In genomic region chr9:42241021-42241420, GRCm38 (mm10) we compare ENCODE assay signal across 12 mouse cellular contexts. TPM values are rescaled to one million over a fixed set of nuclear protein-coding genes. Genes with fewer than 3 reads are reported as not detected.
DNase-seq lines count a peak whose midpoint lies in the region; ATAC-seq and TF ChIP-seq lines count a peak whose summit lies in the region.
"Had no signal": no experiment of that assay in that cellular context is flagged by ENCODE, and none has a peak within 500 bp of the region (broad histone marks: within the 10 kb centered on the region; RNA-seq: fewer than 3 reads in every experiment).

No protein-coding gene starts in this region.

- H3K9ac ChIP-seq in kidney, postnatal 0 days (ENCODE audit: low read depth, low read length) = no peak overlapping the region
- H3K9ac ChIP-seq in hindbrain, embryonic 14.5 days = peak overlapping the region; percentile 11; the same call in 1 of the 2 replicates
- no peak overlapping the region for H3K9ac ChIP-seq in neural tube, embryonic 12.5 days
- H3K9ac ChIP-seq: intestine, embryonic 15.5 days; limb, embryonic 15.5 days had no signal

- peak overlapping the region; percentile 52; the same call in 1 of the 2 replicates for H3K4me2 ChIP-seq in kidney, postnatal 0 days (ENCODE audit: low read length)
- peak overlapping the region; percentile 11 for H3K4me2 ChIP-seq in hindbrain, embryonic 14.5 days (replicated peaks)
- no peak overlapping the region for H3K4me2 ChIP-seq in neural tube, embryonic 12.5 days (replicated peaks)

- no peak for DNase-seq in kidney, postnatal 0 days (ENCODE audit: low spot score)
- no peak for DNase-seq in kidney, postnatal 14 days
- DNase-seq in cerebellum, postnatal 36 days = peak; percentile 38 to 51
- DNase-seq in hindbrain, embryonic 14.5 days (ENCODE audit: low spot score) = no peak
- no peak for DNase-seq in testis, postnatal 10 days (ENCODE audit: low spot score)
- no peak for DNase-seq in spleen, postnatal 14 days (ENCODE audit: low spot score in 2 of 2)
- DNase-seq in right cerebral cortex, postnatal 14 days = no peak

- H3K9me3 ChIP-seq in kidney, postnatal 0 days (replicated peaks; ENCODE audit: low read length) = no peaks in the 10 kb centered on the region
- H3K9me3 ChIP-seq in hindbrain, embryonic 14.5 days (ENCODE audit: control insufficient read depth, low read length) = no peaks in the 10 kb centered on the region
- 0 out of 2 replicates have a peak, but pooled peaks cover 4% of the 10 kb centered on the region for H3K9me3 ChIP-seq in neural tube, embryonic 12.5 days
- H3K9me3 ChIP-seq: heart, embryonic 10.5 days; intestine, embryonic 15.5 days; limb, embryonic 15.5 days had no signal

- H3K27me3 ChIP-seq in kidney, postnatal 0 days (ENCODE audit: insufficient read depth, low read length) = no peaks in the 10 kb centered on the region
- H3K27me3 ChIP-seq in hindbrain, embryonic 14.5 days (ENCODE audit: control insufficient read depth, insufficient read depth, low read length) = no peaks in the 10 kb centered on the region
- H3K27me3 ChIP-seq in neural tube, embryonic 12.5 days (replicated peaks) = no peaks in the 10 kb centered on the region
- H3K27me3 ChIP-seq: intestine, embryonic 15.5 days; limb, embryonic 15.5 days had no signal

- no peak overlapping the region for H3K4me3 ChIP-seq in kidney, postnatal 0 days (replicated peaks; ENCODE audit: low read depth, low read length)
- no peak overlapping the region for H3K4me3 ChIP-seq in hindbrain, embryonic 14.5 days (replicated peaks; ENCODE audit: low read length)
- H3K4me3 ChIP-seq in neural tube, embryonic 12.5 days = no peak overlapping the region
- H3K4me3 ChIP-seq: heart, embryonic 10.5 days; intestine, embryonic 15.5 days; limb, embryonic 15.5 days had no signal

- WGBS in kidney, postnatal 0 days = 67% methylated on average over 3 of the region's 3 CpGs
- WGBS in hindbrain, embryonic 14.5 days = 44% methylated on average over 3 of the region's 3 CpGs
- 59% methylated on average over 3 of the region's 3 CpGs for WGBS in neural tube, embryonic 12.5 days

- H3K4me1 ChIP-seq in kidney, postnatal 0 days (replicated peaks; ENCODE audit: insufficient read depth, low read length) = no peaks in the 10 kb centered on the region
- H3K4me1 ChIP-seq in hindbrain, embryonic 14.5 days (replicated peaks; ENCODE audit: control insufficient read depth, insufficient read depth, low read length) = peaks cover 11% of the 10 kb centered on the region
- peaks cover 13% of the 10 kb centered on the region; the same call in 1 of the 2 replicates for H3K4me1 ChIP-seq in neural tube, embryonic 12.5 days
- H3K4me1 ChIP-seq: heart, embryonic 10.5 days had no signal

- no peaks in the 10 kb centered on the region for H3K36me3 ChIP-seq in kidney, postnatal 0 days (ENCODE audit: insufficient read depth, low read length)
- no peaks in the 10 kb centered on the region for H3K36me3 ChIP-seq in hindbrain, embryonic 14.5 days (replicated peaks; ENCODE audit: control insufficient read depth, insufficient read depth)
- H3K36me3 ChIP-seq in neural tube, embryonic 12.5 days = no peaks in the 10 kb centered on the region
- H3K36me3 ChIP-seq: heart, embryonic 10.5 days; intestine, embryonic 15.5 days; limb, embryonic 15.5 days had no signal

- H3K27ac ChIP-seq in kidney, postnatal 0 days = no peak overlapping the region
- peak overlapping the region; percentile 70 for H3K27ac ChIP-seq in hindbrain, embryonic 14.5 days
- no peak overlapping the region for H3K27ac ChIP-seq in neural tube, embryonic 12.5 days
- H3K27ac ChIP-seq: heart, embryonic 10.5 days; intestine, embryonic 15.5 days; limb, embryonic 15.5 days; macrophage had no signal

- TF ChIP-seq CTCF in kidney, postnatal 0 days (IDR thresholded peaks at IDR 0.05; ENCODE audit: low read depth) = no peak

- no peak for ATAC-seq in kidney, postnatal 0 days (replicated peaks; ENCODE audit: low FRiP score, low read depth)
- peak; percentile 78 for ATAC-seq in hindbrain, embryonic 14.5 days (ENCODE audit: low FRiP score)
- ATAC-seq in neural tube, embryonic 12.5 days (ENCODE audit: low FRiP score, low read depth) = peak; percentile 81

RNA-seq across cellular contexts. Expression of gene Sc5d, which starts 23.0 kb away (rescaled TPM):
- 36.0 and 40.8 TPM in 2 replicates for polyA plus RNA-seq in kidney, postnatal 0 days (2015; fragmentation: Nextera tagmentation; extraction: Ambion mirVana)
- polyA plus RNA-seq in hindbrain, embryonic 14.5 days (2014; fragmentation: Nextera tagmentation; extraction: Ambion mirVana) = 88.1 and 89.3 TPM in 2 replicates
- 63.5 and 64.1 TPM in 2 replicates for polyA plus RNA-seq in neural tube, embryonic 12.5 days (2016; fragmentation: Nextera tagmentation; extraction: Ambion mirVana)

Comparison
In these comparisons a context has a peak if more than half of its experiments do, and no peak if none do; other contexts are left out.
1. DNase-seq: peak in cerebellum, postnatal 36 days (2 of 2); none in kidney, postnatal 0 days (single experiment), kidney, postnatal 14 days (single experiment), hindbrain, embryonic 14.5 days (single experiment), testis, postnatal 10 days (single experiment), spleen, postnatal 14 days (0 of 2) and right cerebral cortex, postnatal 14 days (single experiment).